Mouse (Mus musculus) cortical plate, adult 2 months (tissue): Measurements from ENCODE around the gene Prdm1.

ENCODE experiments used
- CTCF ChIP-seq: fragments of 200-500 bp; IDR thresholded peaks from 2 replicates; pipeline ENCODE4 v1.5.1; 2011; ENCODE audit warnings: mild to moderate bottlenecking, control low read depth, low read length; ENCODE audit not compliant: insufficient read depth; ENCODE audit errors: extremely low read depth
- POLR2A ChIP-seq: fragments of 200-500 bp; IDR thresholded peaks from 2 replicates; pipeline ENCODE4 v1.6.1; 2011; ENCODE audit warnings: mild to moderate bottlenecking, low read length, control low read depth; ENCODE audit not compliant: insufficient read depth; ENCODE audit errors: extremely low read depth

DNA sequence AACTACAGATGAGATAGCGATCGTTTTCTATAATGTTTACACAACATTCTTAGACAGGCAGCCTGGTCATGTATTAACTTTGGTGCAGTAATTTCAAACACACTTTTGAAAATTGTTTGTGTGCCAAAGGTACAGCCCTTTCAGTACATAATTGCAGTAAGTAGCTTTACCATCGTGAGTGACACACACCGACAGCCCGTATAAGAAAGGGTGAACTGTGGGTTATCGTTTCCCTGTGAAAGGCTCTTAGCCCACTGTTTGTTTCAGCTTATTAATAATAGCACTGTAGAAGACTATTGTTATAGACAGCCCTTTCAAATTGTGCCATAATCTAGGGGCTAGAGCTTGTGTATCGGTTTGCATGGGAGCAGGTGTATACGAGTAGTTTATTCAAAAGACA, 51.1 kb downstream of the Prdm1 start:
- no peak for TF ChIP-seq CTCF
- TF ChIP-seq POLR2A = no peak
